Mouse (Mus musculus): Measurements from ENCODE around the gene Slc25a16.

- TF ChIP-seq CTCF (IDR thresholded peaks at IDR 0.05; ENCODE audit: borderline replicate concordance, control insufficient read depth, extremely low read depth, insufficient read depth, low read length, poor library complexity) (no peak), POLR2A (IDR thresholded peaks at IDR 0.05; ENCODE audit: control insufficient read depth, extremely low read depth, insufficient read depth, low read length, poor library complexity) (no peak)
These were observed 63.6 kb downstream of the Slc25a16 start for GRCm38 (mm10) chr10:62984072-62984471.

Measured in thymus, adult 2 months (tissue).